Mouse (Mus musculus) heart, embryonic 10.5 days (tissue): ENCODE data around the gene Cnr2. TPM values are rescaled to one million over a fixed set of nuclear protein-coding genes. Genes with fewer than 3 reads are reported as not detected.

Experiments
- DNase-seq: peaks from one replicate; pipeline ENCODE4 v3.0.0-alpha.2; 2017; ENCODE audit warnings: low spot score
- H3K27ac ChIP-seq: fragments of 300-500 bp; sonication (generic); 2 replicates; pipeline ENCODE4 v1.5.1; 2016; ENCODE audit warnings: mild to moderate bottlenecking
- H3K27me3 ChIP-seq: fragments of 300-500 bp; sonication (generic); 2 replicates; pipeline ENCODE4 v1.6.1; 2016; ENCODE audit warnings: mild to moderate bottlenecking; ENCODE audit not compliant: poor library complexity, insufficient read depth, severe bottlenecking
- H3K36me3 ChIP-seq: fragments of 300-500 bp; sonication (generic); 2 replicates; pipeline ENCODE4 v1.6.1; 2016; ENCODE audit warnings: mild to moderate bottlenecking, moderate library complexity
- H3K4me1 ChIP-seq: fragments of 300-500 bp; sonication (generic); 2 replicates; pipeline ENCODE4 v1.6.1; 2016; ENCODE audit warnings: mild to moderate bottlenecking
- H3K4me3 ChIP-seq: fragments of 300-500 bp; sonication (generic); 2 replicates; pipeline ENCODE4 v1.5.1; 2016; ENCODE audit warnings: mild to moderate bottlenecking, moderate library complexity
- H3K9me3 ChIP-seq: fragments of 300-500 bp; sonication (generic); 2 replicates; pipeline ENCODE4 v1.6.1; 2016; ENCODE audit warnings: mild to moderate bottlenecking, moderate library complexity
- WGBS: fragments of 180-500 bp; shearing (Covaris S2); methylation state at CpG from one replicate; pipeline ENCODE4 v1.1.7; 2016; 5-methylcytosine and 5-hydroxymethylcytosine counted together
- polyA plus RNA-seq: library from polyadenylated mRNA; unstranded; fragments of >200 nt; fragmentation: Nextera tagmentation; extraction: Ambion mirVana; gene quantifications from 2 replicates; pipeline ENCODE4 v1.2.1, GENCODE M21; 2016

Cnr2 gene
- polyA plus RNA-seq, 1 experiment from 2014 or later = 1.4 TPM

GRCm38 (mm10) chr4:135870227-135871023, 24.8 kb upstream of the Cnr2 start:
- Histone ChIP-seq H3K36me3 (peaks cover 44% of the 10 kb centered on the region), H3K4me3 (no peak overlapping the region), H3K9me3 (no peaks in the 10 kb centered on the region), H3K27ac (no peak overlapping the region), H3K27me3 (no peaks in the 10 kb centered on the region), H3K4me1 (peaks cover 27% of the 10 kb centered on the region)
- WGBS = 66% methylated on average over 2 of the region's 2 CpGs
- peak; percentile 25 for DNase-seq

- WGBS = 59% methylated on average over 3 of the region's 3 CpGs
- H3K4me1 ChIP-seq = peaks cover 42% of the 10 kb centered on the region
- peak; percentile 42 for DNase-seq
Observed at GRCm38 (mm10) chr4:135872015-135872414, 23.2 kb upstream of the Cnr2 start.

DNA sequence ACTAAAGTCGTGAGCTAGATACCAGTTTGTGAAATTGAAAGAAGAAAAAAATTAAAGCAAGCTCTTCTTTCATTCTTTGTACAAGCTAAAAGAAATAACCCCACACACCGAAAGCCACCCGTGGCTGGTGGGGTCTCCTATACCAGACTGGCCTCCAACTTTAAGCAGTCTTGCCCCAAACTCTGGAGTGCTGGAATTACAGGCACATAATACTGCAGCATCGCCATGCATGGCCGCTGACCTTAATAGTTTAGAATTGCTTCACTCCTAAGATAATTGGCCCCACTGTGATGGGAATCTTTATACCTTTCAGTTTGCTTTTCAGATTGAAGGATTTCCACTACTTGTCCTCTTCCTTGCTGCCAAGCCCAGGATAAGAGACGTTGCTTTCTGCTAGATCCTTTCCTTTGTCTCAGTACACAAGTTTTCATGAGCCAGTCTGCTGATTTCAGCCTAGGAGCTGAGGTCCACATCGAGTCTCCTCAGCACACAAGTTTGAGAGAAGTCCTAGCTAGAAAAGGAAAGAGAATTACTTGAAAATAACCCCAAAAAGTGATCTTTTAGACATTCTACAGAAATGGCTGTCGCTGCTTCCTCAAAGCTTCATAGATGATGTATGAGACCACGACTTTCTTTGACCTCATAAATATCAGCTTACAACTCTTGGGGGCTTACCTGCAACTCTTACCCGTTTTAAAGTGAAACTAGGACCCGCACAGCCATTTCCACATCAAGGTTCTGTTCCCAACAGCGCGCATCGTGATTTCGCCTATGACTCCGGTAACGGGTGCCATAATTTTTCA, 22.4 kb upstream of the Cnr2 start:
- DNase-seq = peak; percentile 71
- peaks cover 32% of the 10 kb centered on the region for H3K36me3 ChIP-seq
- H3K27me3 ChIP-seq = no peaks in the 10 kb centered on the region
- peaks cover 45% of the 10 kb centered on the region for H3K4me1 ChIP-seq
- WGBS = 14% methylated on average over 17 of the region's 17 CpGs
- no peaks in the 10 kb centered on the region for H3K9me3 ChIP-seq
- peak overlapping the region; percentile 98 for H3K27ac ChIP-seq
- H3K4me3 ChIP-seq = peak overlapping the region; percentile 84

More at GRCm38 (mm10) chr4:135872015-135872414, 23.2 kb upstream of the Cnr2 start:
- Histone ChIP-seq H3K9me3 (no peaks in the 10 kb centered on the region), H3K27ac (peak overlapping the region; percentile 29; the same call in 1 of the 2 replicates), H3K4me3 (peak overlapping the region; percentile 84), H3K27me3 (no peaks in the 10 kb centered on the region), H3K36me3 (peaks cover 37% of the 10 kb centered on the region)

GRCm38 (mm10) chr4:135873526-135874202, 21.5 kb upstream of the Cnr2 start, which contains the start of gene Pnrc2:
TSS of gene Pnrc2 (minus strand) at chr4:135873850.
- WGBS = under 1% methylated on average over 60 of the region's 60 CpGs
- Histone ChIP-seq H3K4me1 (peaks cover 45% of the 10 kb centered on the region), H3K27ac (peak within 1 kb of the TSS; percentile 98), H3K4me3 (peak within 1 kb of the TSS; percentile 84), H3K36me3 (peaks cover 31% of the 10 kb centered on the region), H3K9me3 (no peaks in the 10 kb centered on the region), H3K27me3 (no peaks in the 10 kb centered on the region)
- DNase-seq = peak; percentile 99

GRCm38 (mm10) chr4:135874564-135875535, 20.3 kb upstream of the Cnr2 start:
- H3K4me3 ChIP-seq = peak overlapping the region; percentile 84; the same call in 1 of the 2 replicates
- whole genome bisulfite sequencing = 84% methylated on average over 10 of the region's 10 CpGs
- peak overlapping the region; percentile 98 for H3K27ac ChIP-seq
- no peaks in the 10 kb centered on the region for H3K9me3 ChIP-seq
- no peaks in the 10 kb centered on the region for H3K27me3 ChIP-seq
- H3K36me3 ChIP-seq = peaks cover 24% of the 10 kb centered on the region
- DNase-seq = peak; percentile 71
- H3K4me1 ChIP-seq = peaks cover 45% of the 10 kb centered on the region

- Histone ChIP-seq H3K4me1 (peaks cover 45% of the 10 kb centered on the region), H3K27me3 (no peaks in the 10 kb centered on the region), H3K9me3 (no peaks in the 10 kb centered on the region), H3K4me3 (0 out of 2 replicates have a peak overlapping the region, but pooled peaks have one; percentile 47), H3K27ac (peak overlapping the region; percentile 98), H3K36me3 (peaks cover 20% of the 10 kb centered on the region)
- peak; percentile 50 for DNase-seq
- WGBS = 43% methylated on average over 7 of the region's 7 CpGs
Observed at GRCm38 (mm10) chr4:135875546-135875945, 19.6 kb upstream of the Cnr2 start.

- Histone ChIP-seq H3K4me1 (peaks cover 45% of the 10 kb centered on the region), H3K4me3 (peak overlapping the region; percentile 47), H3K27ac (peak overlapping the region; percentile 98), H3K27me3 (no peaks in the 10 kb centered on the region), H3K36me3 (peaks cover 18% of the 10 kb centered on the region), H3K9me3 (no peaks in the 10 kb centered on the region)
- peak; percentile 86 for DNase-seq
- 9% methylated on average over 9 of the region's 9 CpGs for WGBS
Observed at GRCm38 (mm10) chr4:135875991-135876582, 19.1 kb upstream of the Cnr2 start.

DNA sequence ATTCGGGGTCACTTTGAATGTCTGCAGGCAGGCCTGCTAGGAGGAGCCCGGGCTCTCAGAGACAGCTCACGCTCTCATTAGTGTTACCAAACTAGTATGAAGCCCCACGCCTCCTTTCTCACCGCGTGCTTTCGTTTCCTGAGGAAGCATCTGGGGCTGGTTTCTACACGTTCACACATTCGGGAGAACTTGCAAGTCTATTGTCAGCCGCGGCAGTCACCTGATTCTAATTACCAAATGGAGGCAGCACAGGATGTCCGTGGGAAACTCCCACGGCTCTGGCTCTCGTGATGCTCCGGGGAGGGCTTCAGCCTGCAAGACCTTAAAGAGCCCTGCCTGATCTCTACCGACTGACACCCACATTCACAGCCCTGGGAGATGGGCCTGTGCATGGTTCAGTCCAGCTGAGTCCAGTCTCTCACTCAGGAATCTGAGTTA, 18.6 kb upstream of the Cnr2 start:
- no peaks in the 10 kb centered on the region for H3K27me3 ChIP-seq
- 3% methylated on average over 16 of the region's 16 CpGs for WGBS
- H3K4me3 ChIP-seq = peak overlapping the region; percentile 47
- no peaks in the 10 kb centered on the region for H3K9me3 ChIP-seq
- peaks cover 13% of the 10 kb centered on the region for H3K36me3 ChIP-seq
- H3K27ac ChIP-seq = peak overlapping the region; percentile 98
- DNase-seq = peak; percentile 91
- peaks cover 41% of the 10 kb centered on the region for H3K4me1 ChIP-seq

GRCm38 (mm10) chr4:135877742-135878141, 17.5 kb upstream of the Cnr2 start:
- DNase-seq = peak; percentile 68
- Histone ChIP-seq H3K27me3 (no peaks in the 10 kb centered on the region), H3K36me3 (peaks cover 2% of the 10 kb centered on the region; the same call in 1 of the 2 replicates), H3K4me1 (peaks cover 35% of the 10 kb centered on the region), H3K27ac (no peak overlapping the region), H3K9me3 (no peaks in the 10 kb centered on the region), H3K4me3 (no peak overlapping the region)
- WGBS = 71% methylated on average over 2 of the region's 2 CpGs

DNA sequence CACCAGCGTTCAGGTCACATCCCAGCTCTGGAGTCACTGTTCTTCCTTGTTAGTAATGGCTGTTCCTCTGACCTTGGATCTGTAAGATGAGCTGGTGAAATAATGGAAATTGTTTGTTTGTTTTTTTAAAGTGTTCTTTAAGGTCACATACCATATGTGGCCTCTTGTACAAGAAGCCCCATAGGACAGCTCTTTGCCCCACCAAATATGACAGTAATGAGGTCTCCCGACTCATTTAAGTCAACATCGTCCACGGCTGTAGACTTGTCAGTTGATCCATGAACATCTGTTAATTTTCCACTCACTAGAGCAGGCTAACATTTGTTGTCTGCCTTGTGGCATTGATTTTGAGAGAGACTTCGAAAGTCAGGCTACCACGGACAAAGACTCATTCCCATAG, 16.2 kb upstream of the Cnr2 start:
- H3K27me3 ChIP-seq = no peaks in the 10 kb centered on the region
- no peaks in the 10 kb centered on the region for H3K9me3 ChIP-seq
- WGBS = 75% methylated on average over 6 of the region's 6 CpGs
- peak; percentile 52 for DNase-seq
- H3K4me1 ChIP-seq = peaks cover 42% of the 10 kb centered on the region
- no peak overlapping the region for H3K4me3 ChIP-seq
- no peaks in the 10 kb centered on the region for H3K36me3 ChIP-seq
- H3K27ac ChIP-seq = no peak overlapping the region

DNA sequence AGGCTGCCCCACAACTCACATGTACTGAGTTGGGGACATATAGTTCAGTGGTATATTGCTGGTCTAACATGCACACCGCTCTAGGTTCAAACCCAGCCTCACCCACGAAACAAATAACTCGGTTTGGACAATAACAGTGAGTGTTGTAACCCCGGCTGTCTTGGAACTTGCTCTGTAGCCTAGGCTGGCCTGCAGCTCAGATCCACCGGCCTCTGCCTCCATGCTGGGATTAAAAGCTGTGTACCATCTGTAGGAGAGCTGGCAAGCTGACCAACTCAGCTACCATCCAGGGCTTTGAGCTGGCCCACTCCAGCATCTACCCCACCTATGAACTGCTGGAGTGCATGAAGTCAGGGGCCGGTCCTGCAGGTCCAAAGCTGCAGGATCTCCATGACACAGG, 15.2 kb upstream of the Cnr2 start:
- 90% methylated on average over 6 of the region's 6 CpGs for WGBS
- Histone ChIP-seq H3K27ac (no peak overlapping the region), H3K9me3 (no peaks in the 10 kb centered on the region), H3K4me3 (no peak overlapping the region), H3K4me1 (peaks cover 39% of the 10 kb centered on the region), H3K27me3 (no peaks in the 10 kb centered on the region), H3K36me3 (no peaks in the 10 kb centered on the region)
- peak; percentile 66 for DNase-seq
